Mouse (Mus musculus) ES-E14 (cell line): ENCODE measurements around the gene Tpmt. TPM values are rescaled to one million over a fixed set of nuclear protein-coding genes. Genes with fewer than 3 reads are reported as not detected.

Experiments
- DNase-seq: peaks from one replicate; pipeline ENCODE4 v3.0.0-alpha.2; 2013; ENCODE audit warnings: low read depth, low spot score
- H3K27ac ChIP-seq: 2 replicates; pipeline ENCODE4 v1.5.1; 2012; ENCODE audit warnings: low read depth, mild to moderate bottlenecking, low read length, moderate library complexity, mixed read lengths; ENCODE audit not compliant: poor library complexity, insufficient read depth, severe bottlenecking
- H3K36me3 ChIP-seq: 2 replicates; pipeline ENCODE4 v1.6.1; 2012; ENCODE audit warnings: mild to moderate bottlenecking, low read length, moderate library complexity, mixed read lengths; ENCODE audit not compliant: control insufficient read depth, poor library complexity, insufficient read depth, severe bottlenecking
- H3K4me1 ChIP-seq, 2 experiments: fragments of 150-350 bp in 1 of 2; sonication (generic) in 1 of 2; 2 replicates each; pipeline ENCODE4 v1.6.1; 2012; ENCODE audit warnings: low read length in 2 of 2, mild to moderate bottlenecking in 1 of 2, mixed read lengths in 1 of 2; ENCODE audit not compliant: control insufficient read depth in 2 of 2, insufficient read depth in 2 of 2, poor library complexity in 1 of 2
- H3K4me3 ChIP-seq, 2 experiments: fragments of 150-350 bp in 1 of 2; sonication (generic) in 1 of 2; 2 replicates each; pipeline ENCODE4 v1.5.1; 2012; ENCODE audit warnings: low read length in 2 of 2, low read depth in 1 of 2, mild to moderate bottlenecking in 1 of 2, mixed read lengths in 1 of 2; ENCODE audit not compliant: insufficient read depth in 1 of 2, poor library complexity in 1 of 2, severe bottlenecking in 1 of 2
- H3K9ac ChIP-seq: 2 replicates; pipeline ENCODE4 v1.6.1; 2012; ENCODE audit warnings: low read depth, mild to moderate bottlenecking, low read length, mixed read lengths; ENCODE audit not compliant: poor library complexity, insufficient read depth, severe bottlenecking
- H3K9me3 ChIP-seq: fragments of 150-350 bp; sonication (generic); 2 replicates; pipeline ENCODE4 v1.6.1; 2012; ENCODE audit warnings: low read depth, mild to moderate bottlenecking, low read length; ENCODE audit not compliant: control insufficient read depth, insufficient read depth
- CHD2 ChIP-seq: IDR thresholded peaks from 2 replicates; pipeline ENCODE4 v1.6.1; 2014; ENCODE audit warnings: mild to moderate bottlenecking, low read depth, low read length, inconsistent platforms
- HCFC1 ChIP-seq: IDR thresholded peaks from 2 replicates; pipeline ENCODE4 v1.6.1; 2012; ENCODE audit warnings: low read length, inconsistent platforms, borderline replicate concordance; ENCODE audit not compliant: insufficient read depth
- MAFK ChIP-seq: IDR thresholded peaks from 2 replicates; pipeline ENCODE4 v1.6.1; 2014; ENCODE audit warnings: mild to moderate bottlenecking, low read depth, low read length, inconsistent platforms; ENCODE audit not compliant: insufficient read depth
- ZC3H11A ChIP-seq: IDR thresholded peaks from 2 replicates; pipeline ENCODE4 v1.6.1; 2012; ENCODE audit warnings: low read depth, mild to moderate bottlenecking, inconsistent platforms, low read length, borderline replicate concordance
- ZNF384 ChIP-seq: IDR thresholded peaks from 2 replicates; pipeline ENCODE4 v1.6.1; 2012; ENCODE audit warnings: low read depth, low read length, inconsistent platforms
- in situ Hi-C, 2 experiments: fragments of 600-800 bp; cut with MboI; formaldehyde crosslinking; loops; one replicate each; pipeline ENCODE4 v1.15.1; 2025; ENCODE audit warnings: low sequenced_read_pairs in 2 of 2, inconsistent platforms in 1 of 2; ENCODE audit not compliant: unreplicated experiment in 2 of 2
- total RNA-seq: library from RNA; depleted of rRNA; stranded (reverse); fragments of 300-350 nt; gene quantifications from 2 replicates; pipeline ENCODE4 v1.2.3, GENCODE M21; 2012; rRNA removed

Tpmt gene
- total RNA-seq, 1 experiment, result 5.9 TPM

DNA sequence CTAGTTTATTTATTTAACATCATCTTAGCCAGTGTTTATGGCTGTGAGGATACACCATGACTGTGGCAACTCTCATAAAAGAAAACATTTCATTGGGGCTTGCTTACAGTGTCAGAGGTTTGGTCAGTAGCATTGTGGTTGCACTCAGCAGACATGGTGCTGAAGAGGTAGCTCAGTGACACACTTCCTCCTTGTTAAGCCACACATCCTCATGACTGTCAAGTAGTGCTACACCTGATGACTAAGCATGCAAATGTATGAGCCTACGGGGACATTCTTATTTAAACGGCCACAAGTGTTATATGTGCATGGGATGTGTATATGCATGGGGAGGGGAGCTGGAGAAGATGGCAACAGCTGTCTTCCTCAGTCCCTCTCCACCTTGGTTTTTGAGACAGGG is 60.7 kb downstream of the Tpmt start:
- TF ChIP-seq ZC3H11A (no peak), CHD2 (no peak), ZNF384 (no peak), MAFK (no peak), HCFC1 (no peak)
- Histone ChIP-seq H3K36me3 (no peaks in the 10 kb centered on the region), H3K9me3 (no peaks in the 10 kb centered on the region), H3K9ac (no peak overlapping the region), H3K4me3 (no peak overlapping the region), H3K4me1 (no peaks in the 10 kb centered on the region; a peak in 1 of 4 replicates), H3K27ac (no peak overlapping the region)
- in situ Hi-C loops, result no loop called here
- no peak for DNase-seq

DNA sequence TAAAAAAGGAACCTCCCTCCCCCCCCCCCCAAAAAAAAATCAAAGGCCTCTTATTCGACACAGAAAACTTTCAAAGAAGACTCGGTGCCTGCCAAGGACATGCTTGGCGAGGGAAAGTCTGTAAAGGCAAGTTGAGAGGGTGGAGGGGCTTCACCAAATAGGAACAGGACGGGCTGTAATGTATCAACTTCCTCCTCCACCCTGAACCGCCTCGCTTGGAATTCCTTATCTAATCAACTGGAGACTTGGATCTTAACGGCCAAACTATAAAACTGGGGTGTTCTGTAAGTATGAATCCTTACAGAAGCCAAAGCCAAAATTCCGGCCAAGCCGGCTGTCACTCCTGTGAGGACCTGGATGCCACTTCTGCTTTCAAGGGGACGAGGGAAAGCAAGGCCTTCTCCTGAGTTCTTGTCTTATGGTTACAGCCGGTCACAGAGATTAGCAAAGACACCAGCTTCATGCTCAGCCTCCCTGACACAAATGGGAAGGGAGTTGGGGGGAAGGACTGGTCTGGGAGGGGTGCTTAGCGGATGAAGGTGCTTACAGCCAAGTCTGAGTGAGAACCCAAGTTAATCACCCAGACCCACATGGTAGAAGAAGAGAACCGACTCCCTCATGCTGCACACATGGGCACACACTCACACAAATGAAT is 64.6 kb downstream of the Tpmt start:
- H3K9ac ChIP-seq, result no peak overlapping the region
- no peak overlapping the region for H3K4me3 ChIP-seq
- H3K27ac ChIP-seq, result no peak overlapping the region
- DNase-seq, result no peak
- H3K4me1 ChIP-seq, result peaks cover 0 to 8% of the 10 kb centered on the region in 2 experiments; a peak in 2 of 4 replicates
- no peaks in the 10 kb centered on the region for H3K9me3 ChIP-seq
- in situ Hi-C loops, result no loop called here
- no peaks in the 10 kb centered on the region for H3K36me3 ChIP-seq
- TF ChIP-seq ZNF384 (no peak), MAFK (no peak), HCFC1 (no peak), ZC3H11A (no peak)

DNA sequence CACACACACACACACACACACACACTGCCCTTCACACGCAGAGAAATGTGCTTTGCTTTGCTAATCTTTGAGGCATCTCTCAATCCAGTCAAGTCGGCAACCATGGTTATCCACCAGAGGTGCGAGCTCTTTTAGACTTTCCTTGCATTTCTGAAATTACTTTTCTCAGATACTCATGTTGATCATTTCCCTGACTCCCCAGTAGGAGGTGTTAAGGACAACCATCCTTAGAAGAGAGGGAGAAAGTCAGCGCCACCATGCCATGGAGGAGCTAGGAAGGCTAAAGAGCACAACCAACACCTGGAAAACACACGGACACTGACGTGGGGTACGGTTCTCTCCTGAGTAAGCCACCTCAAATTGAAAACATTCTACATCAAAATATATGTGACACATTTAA is 68.0 kb downstream of the Tpmt start:
- TF ChIP-seq ZC3H11A (no peak), ZNF384 (no peak), CHD2 (no peak), MAFK (no peak), HCFC1 (no peak)
- H3K9me3 ChIP-seq, result no peaks in the 10 kb centered on the region
- no peak overlapping the region for H3K27ac ChIP-seq
- H3K4me3 ChIP-seq, result no peak overlapping the region
- H3K4me1 ChIP-seq, result peaks cover 0 to 8% of the 10 kb centered on the region in 2 experiments; a peak in 1 of 4 replicates
- in situ Hi-C loops, result no loop called here
- no peak for DNase-seq
- H3K36me3 ChIP-seq, result no peaks in the 10 kb centered on the region
- no peak overlapping the region for H3K9ac ChIP-seq

DNA sequence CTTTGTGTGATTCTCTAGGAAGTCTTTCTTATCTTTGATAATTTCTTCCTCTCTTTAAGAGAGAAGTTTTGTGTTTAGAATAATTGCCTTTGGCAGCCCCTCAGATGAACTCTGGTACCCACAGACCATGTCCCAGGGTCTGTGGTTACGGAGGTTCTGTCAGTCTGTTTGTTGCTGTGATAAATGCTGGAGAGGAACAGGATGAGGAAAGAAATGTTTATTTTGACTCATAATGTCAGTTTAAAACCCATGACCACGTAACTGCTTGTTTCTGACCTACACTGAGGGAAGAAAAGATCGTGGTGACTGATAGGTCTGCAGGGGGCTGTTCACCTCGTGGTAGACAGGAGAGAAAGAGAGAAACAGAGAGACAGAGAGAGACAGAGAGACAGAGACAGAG is 68.6 kb downstream of the Tpmt start:
- DNase-seq, result no peak
- Histone ChIP-seq H3K4me1 (peaks cover 0 to 8% of the 10 kb centered on the region in 2 experiments; a peak in 1 of 4 replicates), H3K36me3 (no peaks in the 10 kb centered on the region), H3K9ac (no peak overlapping the region), H3K9me3 (no peaks in the 10 kb centered on the region), H3K4me3 (no peak overlapping the region), H3K27ac (no peak overlapping the region; the same call in 1 of the 2 replicates)
- in situ Hi-C loops, result no loop called here
- TF ChIP-seq ZC3H11A, result no peak
- no peak for TF ChIP-seq MAFK
- no peak for TF ChIP-seq HCFC1
- no peak for TF ChIP-seq ZNF384
- no peak for TF ChIP-seq CHD2

DNA sequence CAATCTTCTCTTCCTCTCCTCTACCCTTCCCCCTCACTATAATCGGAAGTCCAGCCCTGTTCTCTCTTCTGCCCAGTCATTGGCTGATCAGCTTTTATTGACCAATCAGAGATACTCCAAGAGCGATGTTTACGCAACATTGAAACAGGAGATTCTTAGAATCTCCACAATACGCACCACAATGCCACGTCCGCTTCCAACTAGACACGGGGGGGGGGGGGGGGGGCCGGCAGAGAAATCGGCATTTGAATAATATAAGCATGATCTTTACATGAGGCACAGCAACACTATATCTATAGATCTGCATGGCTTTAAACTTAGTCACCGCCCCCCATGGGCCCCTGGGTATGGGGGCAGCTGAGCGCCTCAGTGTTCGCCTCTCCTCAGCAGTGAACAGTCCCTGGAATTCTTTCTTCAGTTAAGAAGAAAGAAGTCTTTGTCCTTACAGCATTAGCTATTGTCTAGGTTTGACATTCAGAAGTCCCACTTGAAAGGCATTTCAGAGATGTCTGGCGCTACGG is 69.4 kb downstream of the Tpmt start:
- Histone ChIP-seq H3K36me3 (no peaks in the 10 kb centered on the region), H3K4me3 (peak overlapping the region; percentile 35 to 50; a peak in 3 of 4 replicates), H3K27ac (peak overlapping the region; percentile 51; the same call in 1 of the 2 replicates), H3K9ac (no peak overlapping the region), H3K4me1 (peaks cover 0 to 8% of the 10 kb centered on the region in 2 experiments; a peak in 1 of 4 replicates), H3K9me3 (no peaks in the 10 kb centered on the region)
- peak; percentile 53 for DNase-seq
- no peak for TF ChIP-seq MAFK
- TF ChIP-seq CHD2, result no peak
- no peak for TF ChIP-seq ZC3H11A
- no peak for TF ChIP-seq ZNF384
- no peak for TF ChIP-seq HCFC1
- in situ Hi-C loops, result no loop called here

Other genes with a start within 250 kb of the Tpmt start
- gene Kif13a, start 114.9 kb downstream of the Tpmt start, total RNA-seq, result 23.6 and 27.4 TPM in 2 replicates
- gene Nhlrc1, start 29.9 kb downstream of the Tpmt start, total RNA-seq, result 2.2 and 3.6 TPM in 2 replicates
- gene Kdm1b, start 1.2 kb downstream of the Tpmt start, total RNA-seq, result 9.5 and 11.6 TPM in 2 replicates
- gene Dek, start 61.5 kb upstream of the Tpmt start, total RNA-seq, result 98.9 and 120 TPM in 2 replicates
- gene Rnf144b, start 77.9 kb upstream of the Tpmt start, total RNA-seq, result 0.42 and 1.2 TPM in 2 replicates